Mouse (Mus musculus): ENCODE results near the gene Rasal2.

DNA sequence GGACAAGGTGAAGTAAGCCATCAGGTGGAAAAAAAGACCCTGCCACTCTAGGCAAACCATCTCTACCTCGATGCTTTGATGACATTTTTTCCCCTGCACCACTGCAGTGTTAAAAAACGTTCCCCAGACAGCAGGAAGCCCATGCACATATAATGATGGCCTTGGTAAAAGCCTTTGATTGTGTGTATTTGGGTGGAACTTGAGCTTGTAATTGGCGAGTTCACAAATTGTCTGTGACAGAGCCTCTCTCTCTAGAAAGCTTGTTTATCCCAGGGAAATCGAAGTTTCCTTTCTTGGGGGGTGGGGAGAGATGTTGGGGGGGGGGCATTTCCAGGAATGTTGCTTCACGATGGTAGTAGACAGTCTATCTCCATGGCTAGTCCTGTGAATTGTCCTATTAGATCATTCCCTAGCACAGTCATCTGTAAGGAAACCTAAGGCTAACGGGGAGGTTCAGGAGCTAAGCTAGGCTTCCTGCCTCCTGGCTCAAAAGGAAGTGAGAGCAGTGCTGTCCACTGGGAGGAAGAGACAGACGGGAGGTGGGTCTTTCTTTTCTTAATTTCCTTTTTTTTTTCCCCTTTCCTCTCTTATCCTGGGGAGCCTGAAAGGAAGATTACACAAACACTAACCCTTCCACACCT, 35.9 kb upstream of the Rasal2 start:
- no peak for TF ChIP-seq MYOD1 (IDR thresholded peaks at IDR 0.05; ENCODE audit: control insufficient read depth in 1 of 3, insufficient read length in 2 of 3, low read depth in 2 of 3)
- no peak for TF ChIP-seq MAX (IDR thresholded peaks at IDR 0.05; ENCODE audit: low read depth)
- TF ChIP-seq POLR2A (IDR thresholded peaks at IDR 0.05; ENCODE audit: insufficient read length, low read depth) = no peak
- no peak for TF ChIP-seq USF1 (IDR thresholded peaks at IDR 0.05; ENCODE audit: low read depth)

All from myocyte (in vitro differentiated cells).